Mouse (Mus musculus) mesoderm, embryonic 11.5 days (tissue): ENCODE results near the gene Kcnn3.

Experiments
- DNase-seq: peaks from one replicate; pipeline ENCODE4 v3.0.0-alpha.2; 2012; ENCODE audit warnings: low read depth, low spot score

Kcnn3 gene

DNA sequence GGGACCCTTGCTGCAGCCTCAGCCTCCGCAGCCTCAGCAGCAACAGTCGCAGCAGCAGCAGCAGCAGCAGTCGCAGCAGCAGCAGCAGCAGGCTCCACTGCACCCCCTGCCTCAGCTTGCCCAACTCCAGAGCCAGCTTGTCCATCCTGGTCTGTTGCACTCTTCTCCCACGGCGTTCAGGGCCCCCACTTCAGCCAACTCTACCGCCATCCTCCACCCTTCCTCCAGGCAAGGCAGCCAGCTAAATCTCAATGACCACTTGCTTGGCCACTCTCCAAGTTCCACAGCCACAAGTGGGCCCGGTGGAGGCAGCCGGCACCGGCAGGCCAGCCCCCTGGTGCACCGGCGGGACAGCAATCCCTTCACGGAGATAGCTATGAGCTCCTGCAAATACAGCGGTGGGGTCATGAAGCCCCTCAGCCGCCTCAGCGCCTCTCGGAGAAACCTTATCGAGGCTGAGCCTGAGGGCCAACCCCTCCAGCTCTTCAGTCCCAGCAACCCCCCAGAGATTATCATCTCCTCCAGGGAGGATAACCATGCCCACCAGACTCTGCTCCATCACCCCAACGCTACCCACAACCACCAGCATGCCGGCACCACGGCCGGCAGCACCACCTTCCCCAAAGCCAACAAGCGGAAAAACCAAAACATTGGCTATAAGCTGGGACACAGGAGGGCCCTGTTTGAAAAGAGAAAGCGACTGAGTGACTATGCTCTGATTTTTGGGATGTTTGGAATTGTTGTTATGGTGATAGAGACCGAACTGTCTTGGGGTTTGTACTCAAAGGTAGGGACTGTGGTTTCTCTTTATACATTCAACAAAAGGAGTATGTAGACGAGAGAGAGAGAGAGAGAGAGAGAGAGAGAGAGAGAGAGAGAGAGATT lies 896 bp downstream of the Kcnn3 start:
- DNase-seq = no peak

DNA sequence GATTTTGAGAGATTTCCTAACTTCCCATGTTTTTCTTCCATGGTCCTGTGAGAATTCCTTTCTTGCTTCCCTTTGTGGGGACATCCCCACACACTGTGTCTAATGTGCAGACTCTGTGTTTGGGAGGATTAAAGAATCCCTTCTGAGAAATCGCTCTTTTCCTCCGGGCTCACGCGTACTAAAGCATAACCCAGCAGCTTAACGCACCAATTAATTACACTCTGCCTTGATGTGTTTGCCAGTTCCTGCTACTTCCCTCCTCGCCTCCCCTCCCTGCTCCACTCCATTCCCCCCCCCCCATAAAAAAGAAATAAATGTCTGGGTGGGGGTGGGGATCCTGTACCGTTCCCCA lies 1.5 kb downstream of the Kcnn3 start:
- DNase-seq = no peak

- DNase-seq = no peak
Measured at GRCm38 (mm10) chr3:89522450-89523128, 2.6 kb downstream of the Kcnn3 start.

DNA sequence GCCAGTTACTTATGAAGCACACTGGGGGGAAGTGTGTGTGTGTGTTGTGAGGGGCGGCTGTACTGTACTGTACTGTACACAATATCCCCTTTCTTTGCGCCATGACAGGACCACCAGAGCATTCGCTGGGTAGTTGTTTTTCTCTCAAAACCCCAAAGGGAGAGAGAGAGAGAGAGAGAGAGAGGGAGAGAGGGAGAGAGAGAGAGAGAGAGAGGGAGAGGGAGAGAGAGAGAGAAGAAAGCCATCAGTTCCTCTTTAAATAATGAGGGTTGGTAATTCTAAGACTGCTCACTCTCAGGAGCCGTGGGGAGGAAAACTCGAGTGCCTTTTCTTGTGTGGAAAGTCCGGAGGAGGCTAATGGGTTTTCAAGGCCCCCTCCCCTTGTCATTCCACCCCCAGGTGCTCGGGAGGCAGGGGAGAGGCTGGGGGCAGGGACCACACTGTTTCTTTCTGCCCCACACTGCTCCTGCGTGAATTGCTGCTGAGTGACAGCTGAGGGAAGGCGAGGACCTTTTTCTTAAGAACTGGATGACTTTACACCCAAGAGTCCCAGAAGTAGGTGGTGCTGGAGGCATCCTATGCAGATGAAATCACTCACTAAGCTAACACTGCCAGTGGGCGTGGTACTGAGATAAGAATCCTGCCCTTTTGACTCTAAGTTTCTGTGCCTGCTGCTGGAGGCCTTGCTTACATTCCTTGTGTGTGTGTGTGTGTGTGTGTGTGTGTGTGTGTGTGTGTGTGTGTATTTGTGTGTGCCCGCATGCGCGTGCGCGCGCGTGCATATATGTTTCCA lies 6.5 kb downstream of the Kcnn3 start:
- no peak for DNase-seq

- DNase-seq = no peak
Measured at GRCm38 (mm10) chr3:89529796-89530195, 9.8 kb downstream of the Kcnn3 start.

- DNase-seq = no peak
Measured at GRCm38 (mm10) chr3:89534566-89535097, 14.7 kb downstream of the Kcnn3 start.

GRCm38 (mm10) chr3:89535147-89535546 lies 15.2 kb downstream of the Kcnn3 start:
- DNase-seq = no peak

- no peak for DNase-seq
Measured at GRCm38 (mm10) chr3:89539036-89539739, 19.2 kb downstream of the Kcnn3 start.

DNA sequence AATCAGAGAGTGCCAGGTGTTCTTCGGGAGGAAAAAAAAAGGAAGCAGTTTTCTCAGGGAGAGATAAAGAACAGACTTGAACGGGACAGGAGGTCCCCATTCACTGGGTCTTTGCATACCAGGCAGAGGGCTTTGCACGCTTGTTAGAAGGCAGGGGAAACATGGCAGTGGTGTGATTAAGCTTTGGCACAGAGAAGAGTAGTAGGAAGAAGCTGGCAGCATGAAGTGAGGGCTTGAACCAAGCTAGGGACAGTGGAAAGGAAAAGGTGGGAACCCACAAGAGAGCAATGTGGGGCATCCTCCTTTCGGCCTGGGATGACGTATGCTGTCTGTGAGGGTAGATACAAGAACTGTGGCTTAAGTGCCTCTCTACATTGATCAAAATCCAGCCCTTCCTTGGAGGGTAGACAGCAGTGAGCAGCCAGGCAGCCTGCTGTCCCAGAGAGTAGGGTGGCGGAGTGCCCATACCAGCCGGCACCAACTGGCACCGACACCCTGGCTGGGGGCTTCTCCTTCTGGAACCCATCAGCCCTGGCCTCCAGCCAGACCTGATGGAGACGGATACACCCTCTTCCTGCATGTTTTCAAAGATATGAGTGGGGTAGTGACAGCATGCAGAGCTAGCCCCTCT lies 19.9 kb downstream of the Kcnn3 start:
- DNase-seq = no peak

DNA sequence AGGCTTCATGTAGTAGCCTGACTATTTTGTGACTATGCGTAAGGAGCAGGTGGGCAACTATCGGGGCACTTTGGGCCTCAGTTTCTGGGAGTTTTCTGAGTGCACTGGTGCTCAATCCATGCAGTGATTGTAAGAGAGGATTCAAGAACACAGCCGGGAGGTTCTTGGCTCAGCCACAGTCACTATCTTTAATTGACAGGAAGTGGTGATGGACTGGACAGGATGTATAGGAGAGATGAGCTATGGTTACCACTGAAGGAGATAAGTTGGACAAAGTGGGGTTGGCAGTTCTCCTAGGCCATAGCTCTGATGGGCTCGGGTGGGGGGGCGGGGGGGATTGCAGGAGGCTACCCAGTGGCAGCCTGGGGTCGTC lies 20.4 kb downstream of the Kcnn3 start:
- DNase-seq = no peak

- peak; percentile 19 for DNase-seq
Measured at GRCm38 (mm10) chr3:89546951-89547350, 27.0 kb downstream of the Kcnn3 start.

GRCm38 (mm10) chr3:89548805-89549204 lies 28.8 kb downstream of the Kcnn3 start:
- DNase-seq = no peak

DNA sequence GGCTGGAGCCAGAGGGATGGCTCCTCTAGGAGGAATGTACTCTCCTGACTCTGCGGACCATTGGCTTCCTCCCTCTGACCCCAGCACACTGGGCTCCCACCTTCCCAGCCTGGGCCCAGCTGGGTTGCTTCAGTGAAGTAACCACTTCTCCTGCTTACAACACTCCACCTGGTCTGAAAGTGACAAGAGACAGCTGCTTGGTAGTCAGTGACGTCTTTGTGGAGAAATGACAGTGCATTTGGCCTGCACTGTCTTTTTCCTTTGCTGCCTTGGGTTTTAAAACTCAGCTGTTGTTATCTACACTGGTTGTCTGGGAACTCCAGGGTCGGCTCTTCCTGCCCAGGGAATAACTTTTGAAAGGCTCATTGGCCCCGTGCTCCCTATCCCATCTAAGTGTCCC lies 29.5 kb downstream of the Kcnn3 start:
- DNase-seq = no peak

GRCm38 (mm10) chr3:89551880-89552279 lies 31.9 kb downstream of the Kcnn3 start:
- no peak for DNase-seq

GRCm38 (mm10) chr3:89553432-89553831 lies 33.5 kb downstream of the Kcnn3 start:
- no peak for DNase-seq

DNA sequence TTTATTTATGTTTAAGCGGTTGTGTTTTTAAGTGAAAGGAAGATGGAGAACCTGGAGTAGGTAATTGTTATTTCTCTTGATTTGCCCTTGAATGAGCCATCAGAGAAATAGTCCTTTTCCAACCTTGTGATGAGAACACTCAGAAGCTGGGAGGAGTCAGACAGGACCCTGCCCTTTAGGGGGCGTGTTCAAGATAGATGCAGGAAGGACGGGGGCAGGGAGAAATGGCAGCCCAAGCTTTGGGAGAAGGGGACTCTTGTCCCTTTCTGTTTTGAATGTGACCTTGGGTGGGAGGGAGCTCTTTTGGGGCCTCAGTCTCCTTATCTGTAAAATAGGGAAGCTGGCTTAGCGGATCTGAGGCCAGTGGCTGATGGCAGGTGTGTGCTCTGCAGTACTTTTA lies 34.0 kb downstream of the Kcnn3 start:
- no peak for DNase-seq

DNA sequence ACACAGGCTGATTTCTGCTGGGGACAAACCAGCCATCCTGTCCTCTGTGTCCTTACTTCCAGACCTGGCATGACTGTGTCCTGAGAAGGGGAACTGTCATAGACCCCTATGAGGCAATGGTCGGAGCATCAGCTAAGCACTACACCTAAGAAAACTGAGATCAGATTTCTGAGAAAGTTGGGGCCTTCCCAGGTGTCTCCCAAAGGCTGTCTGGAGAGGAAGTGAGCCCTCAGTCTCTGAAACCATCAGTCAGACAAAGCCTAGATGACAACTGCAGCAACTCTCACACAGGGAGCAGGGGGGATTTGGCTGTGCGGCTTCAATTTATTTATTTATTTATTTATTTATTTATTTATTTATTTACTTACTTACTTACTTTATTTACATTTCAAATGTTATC lies 34.6 kb downstream of the Kcnn3 start:
- no peak for DNase-seq

- DNase-seq = no peak
Measured at GRCm38 (mm10) chr3:89557811-89558210, 37.8 kb downstream of the Kcnn3 start.

- no peak for DNase-seq
Measured at GRCm38 (mm10) chr3:89558972-89559910, 39.3 kb downstream of the Kcnn3 start.

GRCm38 (mm10) chr3:89561386-89561785 lies 41.4 kb downstream of the Kcnn3 start:
- no peak for DNase-seq
